Mouse (Mus musculus): ENCODE data around the gene Prpf8. TPM values are rescaled to one million over a fixed set of nuclear protein-coding genes. Genes with fewer than 3 reads are reported as not detected.
A peak's percentile ranks its signal among the peaks of the same experiment; 100 is the strongest.

Gene Prpf8
- total and polyA plus RNA-seq, 3 experiments, result 187 to 345 (median 246) TPM

DNA sequence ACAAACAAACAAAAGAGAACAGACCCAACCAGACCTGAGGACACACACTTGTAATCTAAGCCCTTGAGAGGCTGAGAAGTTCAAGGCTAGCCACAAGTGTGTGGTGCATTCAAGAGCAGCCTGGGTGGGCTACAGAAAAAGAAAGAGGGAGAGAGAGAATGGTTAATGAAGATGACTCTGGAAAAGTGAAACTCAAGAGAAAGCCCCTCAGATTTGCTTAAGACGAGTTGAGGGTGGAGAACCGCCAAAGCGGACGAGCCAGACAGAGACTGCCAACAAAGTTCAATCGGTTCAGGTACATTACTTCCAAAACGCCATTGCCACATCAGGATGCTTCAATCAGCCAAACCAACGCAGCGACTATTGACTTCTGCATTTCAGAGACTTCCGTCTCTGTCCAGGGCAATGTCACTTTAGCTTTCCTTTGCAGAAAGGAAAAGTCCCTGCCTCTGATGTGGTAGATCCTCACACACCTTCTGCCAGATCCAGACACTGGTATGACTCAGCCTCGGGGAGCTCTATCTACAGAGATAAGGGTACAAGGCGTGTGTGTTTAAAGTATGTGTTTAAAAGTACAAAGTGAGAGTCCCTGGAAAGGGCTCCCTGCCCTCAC, 14.0 kb upstream of the Prpf8 start:
- DNase-seq (ENCODE audit: extremely low read depth), result no peak
- Histone ChIP-seq H3K4me2 (ENCODE audit: insufficient read depth, low read depth, poor library complexity, severe bottlenecking) (peak overlapping the region; percentile 56), H3K4me1 (ENCODE audit: control insufficient read depth in 1 of 2, insufficient read depth in 2 of 2) (peaks cover 2 to 16% of the 10 kb centered on the region in 2 experiments; a peak in 1 of 4 replicates), H3K9ac (ENCODE audit: insufficient read depth, low read depth) (0 out of 2 replicates have a peak overlapping the region, but pooled peaks have one; percentile 5), H3K79me2 (replicated peaks; ENCODE audit: control insufficient read depth, extremely low read depth, insufficient read depth, poor library complexity, severe bottlenecking) (no peaks in the 10 kb centered on the region), H3K27me3 (replicated peaks) (no peaks in the 10 kb centered on the region), H3K27ac (ENCODE audit: insufficient read depth, low read depth) (no peak overlapping the region), H3K36me3 (replicated peaks in 1 of 2; ENCODE audit: control insufficient read depth in 1 of 2, insufficient read depth in 1 of 2, low read length in 1 of 2) (no peaks in the 10 kb centered on the region), H3K9me3 (replicated peaks; ENCODE audit: low read length) (peaks cover 3% of the 10 kb centered on the region), H3K4me3 (replicated peaks in 1 of 3; ENCODE audit: low read depth in 2 of 3, low read length in 2 of 3, poor library complexity in 1 of 3) (no peak overlapping the region)
- in situ Hi-C loops (cut with MboI; ENCODE audit: low pct_ligation_motif_present, low pct_unique_long_range_greater_than_20kb, low sequenced_read_pairs) (no loop called here), dilution Hi-C loops (cut with MboI; ENCODE audit: extremely low pct_ligation_motif_present, extremely low pct_unique_long_range_greater_than_20kb, low sequenced_read_pairs) (no loop called here)
- TF ChIP-seq HCFC1 (IDR thresholded peaks at IDR 0.05; ENCODE audit: low read depth, low read length), result no peak
- TF ChIP-seq SIN3A (IDR thresholded peaks at IDR 0.05; ENCODE audit: low read length), result no peak
- TF ChIP-seq MYC (IDR thresholded peaks at IDR 0.05; ENCODE audit: low read depth, low read length), result no peak

GRCm38 (mm10) chr11:75473376-75473775, 13.2 kb upstream of the Prpf8 start:
- no peak overlapping the region for H3K4me2 ChIP-seq (ENCODE audit: insufficient read depth, low read depth, poor library complexity, severe bottlenecking)
- H3K27me3 ChIP-seq (replicated peaks), result no peaks in the 10 kb centered on the region
- no peaks in the 10 kb centered on the region for H3K79me2 ChIP-seq (replicated peaks; ENCODE audit: control insufficient read depth, extremely low read depth, insufficient read depth, poor library complexity, severe bottlenecking)
- no peaks in the 10 kb centered on the region for H3K36me3 ChIP-seq (replicated peaks in 1 of 2; ENCODE audit: control insufficient read depth in 1 of 2, insufficient read depth in 1 of 2, low read length in 1 of 2)
- H3K9me3 ChIP-seq (replicated peaks; ENCODE audit: low read length), result peaks cover 3% of the 10 kb centered on the region
- H3K9ac ChIP-seq (ENCODE audit: insufficient read depth, low read depth), result no peak overlapping the region
- in situ Hi-C loops (cut with MboI; ENCODE audit: low pct_ligation_motif_present, low pct_unique_long_range_greater_than_20kb, low sequenced_read_pairs) (no loop called here), dilution Hi-C loops (cut with MboI; ENCODE audit: extremely low pct_ligation_motif_present, extremely low pct_unique_long_range_greater_than_20kb, low sequenced_read_pairs) (no loop called here)
- no peak for DNase-seq (ENCODE audit: extremely low read depth)
- H3K27ac ChIP-seq (ENCODE audit: insufficient read depth, low read depth), result no peak overlapping the region
- H3K4me3 ChIP-seq (replicated peaks in 1 of 3; ENCODE audit: low read depth in 2 of 3, low read length in 2 of 3, poor library complexity in 1 of 3), result no peak overlapping the region
- H3K4me1 ChIP-seq (ENCODE audit: control insufficient read depth in 1 of 2, insufficient read depth in 2 of 2), result peaks cover 2 to 13% of the 10 kb centered on the region in 2 experiments; a peak in 1 of 4 replicates
- TF ChIP-seq POLR2A (IDR thresholded peaks at IDR 0.05; ENCODE audit: low read depth, low read length), result no peak
- no peak for TF ChIP-seq PAX5 (IDR thresholded peaks at IDR 0.05; ENCODE audit: low read length)
- no peak for TF ChIP-seq ZMIZ1 (IDR thresholded peaks at IDR 0.05; ENCODE audit: low read depth, low read length)
- TF ChIP-seq POLR2AphosphoS2 (IDR thresholded peaks at IDR 0.05; ENCODE audit: low read depth, low read length), result no peak
- TF ChIP-seq CHD2 (IDR thresholded peaks at IDR 0.05; ENCODE audit: low read length), result no peak
- TF ChIP-seq NELFE (IDR thresholded peaks at IDR 0.05; ENCODE audit: low read depth, low read length), result no peak
- TF ChIP-seq CTCF (conservative IDR thresholded peaks at IDR 0.05 in 1 of 2, IDR thresholded peaks at IDR 0.05 in 1 of 2; ENCODE audit: low read depth in 2 of 2, low read length in 2 of 2), result no peak
- no peak for TF ChIP-seq ELF1 (IDR thresholded peaks at IDR 0.05; ENCODE audit: low read depth, low read length)
- no peak for TF ChIP-seq MAFK (IDR thresholded peaks at IDR 0.05; ENCODE audit: insufficient replicate concordance, low read length)
- TF ChIP-seq MXI1 (IDR thresholded peaks at IDR 0.05; ENCODE audit: low read depth, low read length), result no peak
- TF ChIP-seq JUN (IDR thresholded peaks at IDR 0.05; ENCODE audit: insufficient read depth, low read depth, low read length), result no peak
- TF ChIP-seq SMC3 (IDR thresholded peaks at IDR 0.05; ENCODE audit: low read depth, low read length), result no peak
- TF ChIP-seq ZC3H11A (IDR thresholded peaks at IDR 0.05; ENCODE audit: low read depth, low read length), result no peak
- no peak for TF ChIP-seq MAX (IDR thresholded peaks at IDR 0.05; ENCODE audit: low read length)
- no peak for TF ChIP-seq RAD21 (IDR thresholded peaks at IDR 0.05; ENCODE audit: low read depth, low read length)
- no peak for TF ChIP-seq ETS1 (conservative IDR thresholded peaks at IDR 0.05; ENCODE audit: low read depth, low read length)
- TF ChIP-seq IRF4 (IDR thresholded peaks at IDR 0.05; ENCODE audit: low read depth, low read length), result no peak
- TF ChIP-seq E2F4 (IDR thresholded peaks at IDR 0.05; ENCODE audit: insufficient replicate concordance, low read depth, low read length), result no peak
- TF ChIP-seq HCFC1 (IDR thresholded peaks at IDR 0.05; ENCODE audit: low read depth, low read length), result no peak
- TF ChIP-seq EP300 (IDR thresholded peaks at IDR 0.05; ENCODE audit: low read length), result no peak

Data from CH12.LX (cell line).